Mouse (Mus musculus) thymus, adult 2 months (tissue): ENCODE measurements around the gene Fam168a. TPM values are rescaled to one million over a fixed set of nuclear protein-coding genes. Genes with fewer than 3 reads are reported as not detected.

Experiments used
- DNase-seq: peaks from one replicate; pipeline ENCODE4 v3.0.0; 2021
- H3K27ac ChIP-seq: fragments of 200-500 bp; 2 replicates; pipeline ENCODE4 v1.5.1; 2012; ENCODE audit warnings: low read length, control low read depth; ENCODE audit not compliant: control insufficient read depth, insufficient read depth
- H3K27me3 ChIP-seq: fragments of 200-500 bp; 2 replicates; pipeline ENCODE4 v1.6.1; 2012; ENCODE audit warnings: mild to moderate bottlenecking, low read length, moderate library complexity, mixed read lengths; ENCODE audit not compliant: control insufficient read depth, insufficient read depth
- H3K36me3 ChIP-seq: fragments of 200-500 bp; 2 replicates; pipeline ENCODE4 v1.6.1; 2012; ENCODE audit warnings: mild to moderate bottlenecking, low read length, moderate library complexity; ENCODE audit not compliant: control insufficient read depth, insufficient read depth
- H3K4me1 ChIP-seq: fragments of 200-500 bp; replicated peaks from 2 replicates; pipeline ENCODE4 v1.6.1; 2012; ENCODE audit warnings: low read length; ENCODE audit not compliant: control insufficient read depth, insufficient read depth
- H3K4me3 ChIP-seq: fragments of 200-500 bp; 2 replicates; pipeline ENCODE4 v1.5.1; 2012; ENCODE audit warnings: mild to moderate bottlenecking, low read length, control low read depth, moderate library complexity; ENCODE audit not compliant: control insufficient read depth, insufficient read depth
- CTCF ChIP-seq: fragments of 200-500 bp; IDR thresholded peaks from 2 replicates; pipeline ENCODE4 v1.5.1; 2012; ENCODE audit warnings: mild to moderate bottlenecking, control low read depth, low read length, moderate library complexity, borderline replicate concordance; ENCODE audit not compliant: control insufficient read depth, poor library complexity, insufficient read depth; ENCODE audit errors: extremely low read depth
- POLR2A ChIP-seq: fragments of 200-500 bp; IDR thresholded peaks from 2 replicates; pipeline ENCODE4 v1.6.1; 2012; ENCODE audit warnings: mild to moderate bottlenecking, low read length, control low read depth, moderate library complexity; ENCODE audit not compliant: control insufficient read depth, poor library complexity, insufficient read depth; ENCODE audit errors: extremely low read depth
- WGBS: fragments of 180-500 bp; shearing (Covaris S2); methylation state at CpG from one replicate; pipeline ENCODE4 v1.1.7; 2018; 5-methylcytosine and 5-hydroxymethylcytosine counted together
- polyA plus RNA-seq: library from polyadenylated mRNA; depleted of rRNA; stranded (reverse); fragments of >200 nt; gene quantifications from 2 replicates; pipeline ENCODE4 v1.2.3, GENCODE M21; 2012

The Fam168a gene
- polyA plus RNA-seq, 1 experiment: 144 TPM

- no peak for DNase-seq
- no peaks in the 10 kb centered on the region for H3K4me1 ChIP-seq
- H3K36me3 ChIP-seq: no peaks in the 10 kb centered on the region
- TF ChIP-seq CTCF: no peak
- no peak for TF ChIP-seq POLR2A
- no peak overlapping the region for H3K4me3 ChIP-seq
- no peaks in the 10 kb centered on the region for H3K27me3 ChIP-seq
- 79% methylated on average over 7 of the region's 7 CpGs for WGBS
- H3K27ac ChIP-seq: no peak overlapping the region
Measured at GRCm38 (mm10) chr7:100769534-100770083, 63.2 kb downstream of the Fam168a start.

GRCm38 (mm10) chr7:100770669-100771341 is 64.4 kb downstream of the Fam168a start:
- no peak overlapping the region for H3K4me3 ChIP-seq
- no peak overlapping the region for H3K27ac ChIP-seq

GRCm38 (mm10) chr7:100774189-100774588 is 67.8 kb downstream of the Fam168a start:
- H3K36me3 ChIP-seq: no peaks in the 10 kb centered on the region
- TF ChIP-seq CTCF: no peak
- TF ChIP-seq POLR2A: no peak
- H3K27me3 ChIP-seq: no peaks in the 10 kb centered on the region
- H3K27ac ChIP-seq: no peak overlapping the region
- H3K4me1 ChIP-seq: no peaks in the 10 kb centered on the region
- no peak overlapping the region for H3K4me3 ChIP-seq
- DNase-seq: no peak
- 97% methylated on average over 1 of the region's 1 CpGs for WGBS

More at GRCm38 (mm10) chr7:100770669-100771341, 64.4 kb downstream of the Fam168a start:
- DNase-seq: no peak
- Histone ChIP-seq H3K36me3 (no peaks in the 10 kb centered on the region), H3K27me3 (no peaks in the 10 kb centered on the region), H3K4me1 (no peaks in the 10 kb centered on the region)
- 100% methylated on average over 2 of the region's 2 CpGs for WGBS
- no peak for TF ChIP-seq CTCF
- TF ChIP-seq POLR2A: no peak

GRCm38 (mm10) chr7:100775810-100776209 is 69.4 kb downstream of the Fam168a start:
- no peak for TF ChIP-seq POLR2A
- TF ChIP-seq CTCF: no peak
- no peak overlapping the region for H3K4me3 ChIP-seq
- 91% methylated on average over 1 of the region's 1 CpGs for WGBS

GRCm38 (mm10) chr7:100780192-100780591 is 73.8 kb downstream of the Fam168a start:
- WGBS: 36% methylated on average over 7 of the region's 7 CpGs
- Histone ChIP-seq H3K27me3 (no peaks in the 10 kb centered on the region), H3K4me3 (no peak overlapping the region)

More at GRCm38 (mm10) chr7:100775810-100776209, 69.4 kb downstream of the Fam168a start:
- Histone ChIP-seq H3K27me3 (no peaks in the 10 kb centered on the region), H3K27ac (no peak overlapping the region), H3K4me1 (no peaks in the 10 kb centered on the region), H3K36me3 (no peaks in the 10 kb centered on the region)
- no peak for DNase-seq

GRCm38 (mm10) chr7:100784650-100785049 is 78.2 kb downstream of the Fam168a start:
- DNase-seq: no peak
- 98% methylated on average over 2 of the region's 2 CpGs for WGBS
- H3K27me3 ChIP-seq: no peaks in the 10 kb centered on the region
- no peak for TF ChIP-seq CTCF
- no peak for TF ChIP-seq POLR2A
- H3K36me3 ChIP-seq: no peaks in the 10 kb centered on the region
- no peak overlapping the region for H3K27ac ChIP-seq
- no peaks in the 10 kb centered on the region for H3K4me1 ChIP-seq
- H3K4me3 ChIP-seq: no peak overlapping the region

More at GRCm38 (mm10) chr7:100780192-100780591, 73.8 kb downstream of the Fam168a start:
- DNase-seq: no peak
- H3K4me1 ChIP-seq: no peaks in the 10 kb centered on the region
- TF ChIP-seq POLR2A (no peak), CTCF (no peak)
- H3K36me3 ChIP-seq: no peaks in the 10 kb centered on the region
- H3K27ac ChIP-seq: no peak overlapping the region

- H3K4me3 ChIP-seq: no peak overlapping the region
- no peaks in the 10 kb centered on the region for H3K27me3 ChIP-seq
- no peaks in the 10 kb centered on the region for H3K4me1 ChIP-seq
- DNase-seq: no peak
- no peaks in the 10 kb centered on the region for H3K36me3 ChIP-seq
- H3K27ac ChIP-seq: no peak overlapping the region
- 95% methylated on average over 4 of the region's 4 CpGs for WGBS
- TF ChIP-seq POLR2A: no peak
- TF ChIP-seq CTCF: no peak
Measured at GRCm38 (mm10) chr7:100785426-100785825, 79.0 kb downstream of the Fam168a start.
